Mouse (Mus musculus) forebrain, embryonic 13.5 days (tissue): ENCODE results near the gene Npw. TPM values are rescaled to one million over a fixed set of nuclear protein-coding genes. Genes with fewer than 3 reads are reported as not detected.
A peak's percentile ranks its signal among the peaks of the same experiment; 100 is the strongest.

ENCODE experiments used
- ATAC-seq: fragments of 200-750 bp; cut with Nextera tagmentation; 2 replicates; pipeline ENCODE4 v1.8.0; 2017
- H3K27ac ChIP-seq: fragments of 300-500 bp; sonication (generic); 2 replicates; pipeline ENCODE4 v1.5.1; 2015; ENCODE audit warnings: inconsistent platforms, mild to moderate bottlenecking, moderate library complexity
- H3K27me3 ChIP-seq: fragments of 300-500 bp; sonication (generic); 2 replicates; pipeline ENCODE4 v1.6.1; 2015; ENCODE audit warnings: mild to moderate bottlenecking, inconsistent platforms
- H3K36me3 ChIP-seq: fragments of 300-500 bp; sonication (generic); 2 replicates; pipeline ENCODE4 v1.6.1; 2015; ENCODE audit warnings: mild to moderate bottlenecking, inconsistent platforms; ENCODE audit not compliant: poor library complexity, severe bottlenecking
- H3K4me1 ChIP-seq: fragments of 300-500 bp; sonication (generic); 2 replicates; pipeline ENCODE4 v1.6.1; 2015; ENCODE audit warnings: inconsistent platforms
- H3K4me2 ChIP-seq: fragments of 300-500 bp; sonication (generic); 2 replicates; pipeline ENCODE4 v1.6.1; 2015; ENCODE audit warnings: inconsistent platforms, mild to moderate bottlenecking, moderate library complexity
- H3K4me3 ChIP-seq: fragments of 300-500 bp; sonication (generic); 2 replicates; pipeline ENCODE4 v1.5.1; 2015; ENCODE audit warnings: mild to moderate bottlenecking, inconsistent platforms
- H3K9ac ChIP-seq: fragments of 300-500 bp; sonication (generic); 2 replicates; pipeline ENCODE4 v1.6.1; 2015; ENCODE audit warnings: mild to moderate bottlenecking, inconsistent platforms
- H3K9me3 ChIP-seq: fragments of 300-500 bp; sonication (generic); replicated peaks from 2 replicates; pipeline ENCODE4 v1.6.1; 2016; ENCODE audit warnings: inconsistent platforms
- WGBS: fragments of 180-500 bp; shearing (Covaris S2); methylation state at CpG from one replicate; pipeline ENCODE4 v1.1.7; 2015; 5-methylcytosine and 5-hydroxymethylcytosine counted together
- polyA plus RNA-seq: library from polyadenylated mRNA; unstranded; fragments of >200 nt; fragmentation: Nextera tagmentation; extraction: Ambion mirVana; gene quantifications from 2 replicates; pipeline ENCODE4 v1.2.1, GENCODE M21; 2015

Npw gene
- polyA plus RNA-seq, 1 experiment from 2014 or later: not detected

DNA sequence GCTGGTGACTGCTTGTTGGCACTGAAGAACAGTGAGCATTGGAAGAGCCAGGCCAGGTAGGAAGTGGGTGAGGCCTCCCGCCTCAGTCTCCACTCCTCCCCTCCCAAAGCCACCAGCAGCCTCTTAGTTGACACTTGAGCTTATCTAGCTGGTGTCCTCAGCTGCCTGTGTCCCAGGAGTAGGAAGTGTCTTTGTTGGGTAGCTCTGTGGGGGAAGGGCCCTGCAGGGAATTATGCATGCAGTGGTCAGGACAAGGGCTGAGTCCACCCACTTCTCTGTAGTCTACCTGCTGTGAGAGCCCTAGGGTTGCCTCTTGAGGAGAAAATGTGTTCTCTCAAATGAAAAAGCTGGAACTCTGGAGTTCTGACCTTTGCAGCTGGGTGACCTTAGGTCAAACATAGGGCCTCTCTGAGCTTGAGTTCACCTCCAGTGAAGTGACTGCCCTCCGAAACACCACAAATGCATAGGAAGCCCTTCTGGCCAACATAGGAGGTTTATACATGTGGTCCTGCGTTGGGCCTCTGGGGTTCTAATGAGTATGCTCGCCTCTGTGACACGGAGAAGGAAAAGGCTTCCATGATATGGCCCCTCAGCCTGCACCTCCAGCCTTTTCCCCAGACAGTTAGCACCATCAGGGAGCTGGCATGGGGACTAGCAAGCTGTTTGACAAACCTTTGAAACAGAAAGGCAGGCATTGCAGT lies 21.3 kb downstream of the Npw start:
- Histone ChIP-seq H3K4me1 (peaks cover 12% of the 10 kb centered on the region), H3K27ac (no peak overlapping the region), H3K27me3 (no peaks in the 10 kb centered on the region), H3K36me3 (no peaks in the 10 kb centered on the region), H3K9me3 (no peaks in the 10 kb centered on the region), H3K4me2 (no peak overlapping the region), H3K4me3 (no peak overlapping the region), H3K9ac (peak overlapping the region; percentile 21; the same call in 1 of the 2 replicates)
- 71% methylated on average over 5 of the region's 5 CpGs for WGBS
- ATAC-seq: no peak

DNA sequence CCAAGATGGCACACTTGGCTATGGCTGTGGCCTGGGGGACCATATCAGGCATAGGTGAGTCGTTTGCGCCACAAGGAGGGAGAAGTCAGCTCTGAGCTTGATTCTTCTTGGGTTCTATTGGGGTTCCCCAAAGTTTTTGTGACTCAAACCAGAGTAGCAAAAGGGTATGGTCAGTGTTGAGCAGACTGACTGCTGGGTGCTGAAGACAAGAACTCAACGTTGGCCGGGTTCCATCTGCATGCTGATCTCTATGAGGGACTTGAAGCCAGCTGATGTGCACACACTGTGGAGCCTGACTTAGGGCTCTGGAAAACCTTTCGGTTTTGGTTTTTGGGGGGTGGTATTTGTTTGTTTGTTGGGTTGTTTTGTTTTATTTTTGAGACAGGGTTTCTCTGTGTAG lies 22.6 kb downstream of the Npw start:
- H3K27me3 ChIP-seq: no peaks in the 10 kb centered on the region
- no peak overlapping the region for H3K4me2 ChIP-seq
- peaks cover 18% of the 10 kb centered on the region for H3K4me1 ChIP-seq
- H3K9me3 ChIP-seq: no peaks in the 10 kb centered on the region
- H3K36me3 ChIP-seq: peaks cover 3% of the 10 kb centered on the region
- ATAC-seq: no peak
- WGBS: 95% methylated on average over 5 of the region's 5 CpGs
- no peak overlapping the region for H3K9ac ChIP-seq
- no peak overlapping the region for H3K27ac ChIP-seq
- H3K4me3 ChIP-seq: no peak overlapping the region

- Histone ChIP-seq H3K9ac (no peak overlapping the region), H3K4me1 (peaks cover 18% of the 10 kb centered on the region), H3K27me3 (no peaks in the 10 kb centered on the region), H3K9me3 (no peaks in the 10 kb centered on the region), H3K27ac (no peak overlapping the region), H3K4me3 (no peak overlapping the region), H3K4me2 (no peak overlapping the region), H3K36me3 (peaks cover 9% of the 10 kb centered on the region)
- WGBS: 89% methylated on average over 4 of the region's 4 CpGs
- no peak for ATAC-seq
These were observed 23.2 kb downstream of the Npw start for GRCm38 (mm10) chr17:24635024-24635423.

GRCm38 (mm10) chr17:24633831-24634230 lies 24.4 kb downstream of the Npw start:
- no peak for ATAC-seq

DNA sequence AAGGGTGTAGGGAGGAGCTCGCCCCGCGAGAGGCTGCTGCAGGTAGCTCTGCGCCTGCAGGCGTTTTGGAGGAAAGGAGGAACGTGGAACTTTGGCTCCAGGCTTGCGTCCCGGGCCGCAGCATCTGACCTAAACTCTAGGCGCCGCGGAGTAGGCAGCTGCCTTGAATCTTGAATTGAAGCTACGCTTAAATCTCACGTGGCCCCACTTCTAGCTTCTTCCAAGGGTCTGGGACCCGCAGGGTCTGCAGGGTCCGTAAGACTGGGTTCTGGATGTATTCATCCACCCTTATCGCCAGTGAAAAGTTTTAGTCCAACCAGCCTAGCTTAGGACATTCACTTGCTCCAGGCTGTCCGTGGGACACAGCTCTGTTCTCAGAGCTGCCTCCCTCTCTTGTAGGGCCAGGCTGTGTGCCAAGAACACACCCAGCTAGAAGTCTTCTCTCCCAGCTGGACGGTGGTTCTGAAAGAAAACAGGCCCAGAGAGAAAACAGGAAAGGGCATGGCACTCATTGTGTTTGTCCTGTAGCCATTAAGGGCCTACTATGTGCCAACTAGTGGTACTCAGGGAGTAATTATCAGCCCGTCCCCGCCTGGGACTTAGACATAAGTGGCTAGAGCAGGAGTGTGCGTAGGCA lies 25.3 kb downstream of the Npw start:
- Histone ChIP-seq H3K9ac (peak overlapping the region; percentile 81), H3K9me3 (no peaks in the 10 kb centered on the region), H3K4me1 (peaks cover 18% of the 10 kb centered on the region), H3K27me3 (no peaks in the 10 kb centered on the region), H3K27ac (peak overlapping the region; percentile 59), H3K4me2 (peak overlapping the region; percentile 93), H3K4me3 (peak overlapping the region; percentile 66), H3K36me3 (peaks cover 30% of the 10 kb centered on the region)
- ATAC-seq: peak; percentile 30; the same call in 1 of the 2 replicates
- WGBS: 12% methylated on average over 22 of the region's 22 CpGs

More at GRCm38 (mm10) chr17:24633831-24634230, 24.4 kb downstream of the Npw start:
- no peaks in the 10 kb centered on the region for H3K9me3 ChIP-seq
- no peak overlapping the region for H3K4me2 ChIP-seq
- H3K36me3 ChIP-seq: peaks cover 21% of the 10 kb centered on the region
- no peak overlapping the region for H3K27ac ChIP-seq
- 92% methylated on average over 11 of the region's 11 CpGs for WGBS
- H3K4me1 ChIP-seq: peaks cover 18% of the 10 kb centered on the region
- H3K27me3 ChIP-seq: no peaks in the 10 kb centered on the region
- no peak overlapping the region for H3K9ac ChIP-seq
- no peak overlapping the region for H3K4me3 ChIP-seq

DNA sequence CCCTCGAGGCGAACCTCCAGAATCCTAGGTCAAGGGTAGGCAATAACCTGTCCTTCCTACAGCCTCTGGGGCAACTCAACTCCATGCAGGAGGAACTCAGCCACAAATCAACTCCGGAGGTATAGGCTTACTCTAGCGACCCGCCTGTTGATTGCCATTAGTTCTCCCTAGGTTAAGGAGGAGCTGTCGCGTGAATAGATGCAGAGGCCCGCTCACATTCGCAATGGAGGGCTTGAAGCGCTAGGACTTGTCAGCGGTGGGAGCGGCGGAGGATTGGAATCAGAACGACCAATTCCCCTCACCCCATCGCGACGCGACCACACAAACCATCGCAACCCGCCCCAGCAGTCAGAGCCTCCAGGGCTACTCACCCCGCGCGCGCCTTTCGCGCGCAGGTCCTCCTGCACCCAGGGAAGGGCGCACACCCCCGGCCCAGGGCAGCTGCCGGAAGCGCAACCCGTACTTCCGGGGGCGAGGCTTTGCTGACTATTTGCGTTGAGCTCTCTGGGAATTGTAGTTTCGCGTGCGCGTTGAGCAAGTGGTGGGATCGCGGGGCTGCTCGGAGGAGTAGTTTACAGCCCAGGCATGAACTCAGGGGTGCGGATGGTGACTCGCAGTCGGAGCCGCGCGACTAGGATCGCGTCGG lies 26.0 kb downstream of the Npw start, which contains the start of the genes Tsc2 and Nthl1:
Tsc2 (minus strand) TSS at position 464 of the 646 bp plus-strand sequence.
Nthl1 (plus strand) TSS at position 514 of the 646 bp plus-strand sequence.
- Histone ChIP-seq H3K4me2 (peak within 1 kb of the TSS; percentile 93), H3K36me3 (peaks cover 36% of the 10 kb centered on the region), H3K9ac (peak within 1 kb of the TSS; percentile 81), H3K4me1 (peaks cover 18% of the 10 kb centered on the region), H3K4me3 (peak within 1 kb of the TSS; percentile 66), H3K9me3 (no peaks in the 10 kb centered on the region), H3K27me3 (no peaks in the 10 kb centered on the region), H3K27ac (peak within 1 kb of the TSS; percentile 59)
- peak; percentile 95 for ATAC-seq
- WGBS: 2% methylated on average over 50 of the region's 51 CpGs

DNA sequence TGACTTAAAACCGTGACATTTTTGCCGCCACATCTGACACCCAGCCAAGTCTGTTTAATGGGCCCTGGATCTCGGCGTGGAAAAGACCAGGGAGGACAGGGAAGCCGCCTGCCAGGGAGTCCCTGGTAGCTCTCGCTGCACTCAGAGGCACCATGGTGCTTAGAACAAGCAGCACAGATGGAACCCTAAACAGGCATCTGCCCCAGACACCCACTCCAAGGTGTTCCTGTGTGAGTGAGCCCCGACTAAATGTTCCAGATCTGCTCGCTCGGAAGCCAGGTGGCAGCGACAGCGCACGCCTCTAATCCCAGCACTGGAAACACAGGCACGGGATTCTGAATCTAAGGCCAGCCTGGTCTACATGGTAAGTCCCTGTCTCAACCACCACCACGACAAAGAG lies 28.2 kb downstream of the Npw start:
- H3K4me3 ChIP-seq: no peak overlapping the region
- no peaks in the 10 kb centered on the region for H3K27me3 ChIP-seq
- no peaks in the 10 kb centered on the region for H3K9me3 ChIP-seq
- no peak overlapping the region for H3K27ac ChIP-seq
- no peak overlapping the region for H3K4me2 ChIP-seq
- H3K9ac ChIP-seq: no peak overlapping the region
- WGBS: 89% methylated on average over 14 of the region's 14 CpGs
- ATAC-seq: no peak
- H3K4me1 ChIP-seq: peaks cover 18% of the 10 kb centered on the region
- peaks cover 58% of the 10 kb centered on the region for H3K36me3 ChIP-seq

DNA sequence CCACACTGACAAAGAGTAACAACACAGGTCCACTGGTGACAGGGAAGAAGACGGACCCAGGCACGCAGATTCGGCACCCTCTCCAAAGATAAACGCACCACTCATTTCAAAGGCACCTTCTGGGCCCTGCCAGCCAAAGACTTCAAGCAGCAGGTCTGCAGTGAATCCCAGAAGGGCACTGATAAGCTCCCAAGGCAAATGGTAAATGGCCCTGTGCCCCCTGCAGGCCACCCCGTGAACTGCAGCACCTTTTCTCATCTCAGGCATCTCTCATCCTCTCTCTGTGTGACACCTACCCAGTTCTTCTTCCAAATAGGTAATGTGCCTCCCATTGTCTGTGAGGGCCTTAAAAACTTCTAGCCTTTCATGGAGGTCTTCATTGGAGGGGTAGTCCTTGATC lies 29.6 kb downstream of the Npw start:
- Histone ChIP-seq H3K27me3 (no peaks in the 10 kb centered on the region), H3K9me3 (no peaks in the 10 kb centered on the region), H3K9ac (no peak overlapping the region), H3K36me3 (peaks cover 73% of the 10 kb centered on the region), H3K27ac (no peak overlapping the region), H3K4me2 (no peak overlapping the region), H3K4me3 (no peak overlapping the region), H3K4me1 (peaks cover 18% of the 10 kb centered on the region)
- WGBS: 48% methylated on average over 5 of the region's 5 CpGs
- no peak for ATAC-seq

DNA sequence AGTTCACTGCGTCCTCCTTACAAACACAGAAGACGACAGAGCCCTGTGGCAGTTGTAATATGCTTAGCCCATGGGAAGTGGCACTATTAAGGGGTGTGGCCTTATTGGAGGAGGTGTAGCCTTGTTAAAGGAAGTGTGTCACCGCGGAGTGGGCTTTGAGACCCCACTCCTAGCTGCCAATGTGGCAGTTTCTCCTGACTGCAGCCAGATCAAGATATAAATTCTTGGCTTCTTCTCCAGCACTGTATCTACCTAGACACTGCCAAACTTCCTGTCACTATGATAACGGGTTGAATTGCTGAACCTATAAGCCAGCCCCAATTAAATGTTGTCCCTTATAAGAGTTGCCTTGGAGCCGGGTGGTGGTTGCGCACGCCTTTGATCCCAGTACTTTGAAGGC lies 32.8 kb downstream of the Npw start:
- WGBS: 94% methylated on average over 8 of the region's 8 CpGs
- ATAC-seq: no peak
- no peaks in the 10 kb centered on the region for H3K27me3 ChIP-seq
- H3K9ac ChIP-seq: no peak overlapping the region
- no peak overlapping the region for H3K4me2 ChIP-seq
- H3K9me3 ChIP-seq: no peaks in the 10 kb centered on the region
- H3K4me3 ChIP-seq: no peak overlapping the region
- H3K27ac ChIP-seq: no peak overlapping the region
- H3K36me3 ChIP-seq: peaks cover 99% of the 10 kb centered on the region
- no peaks in the 10 kb centered on the region for H3K4me1 ChIP-seq

DNA sequence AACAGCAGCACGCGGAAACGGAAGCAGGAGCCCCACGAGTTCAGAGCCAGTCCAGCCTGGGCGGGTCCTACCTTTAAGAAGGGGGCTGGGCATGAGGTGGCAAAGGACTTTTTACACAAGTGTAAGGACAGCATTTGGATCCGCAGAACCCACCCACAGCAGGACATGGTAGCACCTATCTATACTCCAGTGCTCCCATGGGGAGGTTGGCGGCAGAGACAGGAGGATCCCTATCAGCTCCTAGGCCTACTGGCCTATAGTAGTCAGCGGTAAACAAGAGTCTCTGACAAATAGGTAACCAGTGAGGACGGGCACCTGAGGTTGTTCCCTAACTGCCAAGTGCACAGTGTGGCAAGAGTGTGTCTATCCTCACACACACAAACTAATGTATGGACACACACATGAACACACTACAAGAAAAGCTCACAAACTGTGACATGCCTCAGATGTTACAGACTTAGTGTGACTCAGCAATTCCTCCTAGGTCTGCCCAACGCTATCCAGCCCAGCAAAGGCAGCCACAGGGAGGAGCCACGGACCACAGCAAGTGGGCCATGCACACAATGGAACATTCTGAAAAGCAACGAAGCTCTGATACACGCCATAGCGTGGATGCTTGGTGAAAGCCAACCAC lies 40.6 kb downstream of the Npw start:
- 88% methylated on average over 14 of the region's 14 CpGs for WGBS
- no peak overlapping the region for H3K9ac ChIP-seq
- no peak overlapping the region for H3K27ac ChIP-seq
- peaks cover 94% of the 10 kb centered on the region for H3K36me3 ChIP-seq
- no peak for ATAC-seq
- H3K27me3 ChIP-seq: no peaks in the 10 kb centered on the region
- no peak overlapping the region for H3K4me3 ChIP-seq
- H3K9me3 ChIP-seq: no peaks in the 10 kb centered on the region
- H3K4me2 ChIP-seq: no peak overlapping the region
- no peaks in the 10 kb centered on the region for H3K4me1 ChIP-seq

- no peak for ATAC-seq
- Histone ChIP-seq H3K27ac (no peak overlapping the region), H3K9me3 (no peaks in the 10 kb centered on the region), H3K36me3 (peaks cover 80% of the 10 kb centered on the region), H3K4me1 (no peaks in the 10 kb centered on the region), H3K4me3 (no peak overlapping the region), H3K27me3 (no peaks in the 10 kb centered on the region), H3K9ac (no peak overlapping the region), H3K4me2 (no peak overlapping the region)
- 92% methylated on average over 2 of the region's 2 CpGs for WGBS
These were observed 47.5 kb downstream of the Npw start for GRCm38 (mm10) chr17:24610711-24611110.

DNA sequence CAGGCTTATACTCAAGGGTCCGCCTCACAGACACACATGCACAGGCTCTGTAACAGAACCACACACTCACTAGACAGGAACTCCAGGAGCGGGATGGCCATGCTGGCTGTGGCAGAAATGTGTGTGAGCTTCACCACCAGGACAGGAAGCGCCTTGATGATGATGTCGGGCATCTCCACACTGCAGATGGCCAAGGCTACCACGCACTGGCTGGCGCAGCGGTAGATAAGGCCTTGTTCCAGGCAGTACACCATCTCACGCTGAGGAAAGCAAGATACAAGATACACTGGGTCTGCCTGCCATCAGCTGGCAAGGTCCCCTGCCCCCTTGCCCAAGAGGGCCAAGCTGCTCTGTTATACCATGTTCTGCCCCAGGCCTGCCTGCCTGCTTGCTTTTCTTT lies 49.4 kb downstream of the Npw start:
- no peaks in the 10 kb centered on the region for H3K27me3 ChIP-seq
- H3K4me3 ChIP-seq: no peak overlapping the region
- H3K4me1 ChIP-seq: no peaks in the 10 kb centered on the region
- H3K4me2 ChIP-seq: no peak overlapping the region
- H3K27ac ChIP-seq: no peak overlapping the region
- no peak for ATAC-seq
- 90% methylated on average over 8 of the region's 8 CpGs for WGBS
- peaks cover 80% of the 10 kb centered on the region for H3K36me3 ChIP-seq
- H3K9ac ChIP-seq: no peak overlapping the region
- H3K9me3 ChIP-seq: no peaks in the 10 kb centered on the region
